Mouse (Mus musculus) layer of hippocampus, adult 18-20 months (tissue): ENCODE data around the gene Alpi. TPM values are rescaled to one million over a fixed set of nuclear protein-coding genes. Genes with fewer than 3 reads are reported as not detected.

Source experiments
- DNase-seq, 2 experiments: peaks; one replicate each; pipeline ENCODE4 v3.0.0; 2022; ENCODE audit warnings: low spot score in 2 of 2
- total RNA-seq, 2 experiments: library from RNA; stranded (reverse); gene quantifications; 2 replicates each; pipeline ENCODE4 v1.2.3; 2021

Gene Alpi
- total RNA-seq, 2 experiments from 2014 or later, result not detected

- no peak for DNase-seq
Measured at GRCm38 (mm10) chr1:87060913-87061312, 40.5 kb downstream of the Alpi start.

GRCm38 (mm10) chr1:87059042-87059665 lies 42.3 kb downstream of the Alpi start:
- DNase-seq, result no peak

GRCm38 (mm10) chr1:87057075-87057474 lies 44.3 kb downstream of the Alpi start:
- DNase-seq, result no peak

GRCm38 (mm10) chr1:87051369-87051768 lies 50.0 kb downstream of the Alpi start:
- peak in 1 of 2 experiments; percentile 15 for DNase-seq

- no peak for DNase-seq
Measured at GRCm38 (mm10) chr1:87050700-87051099, 50.7 kb downstream of the Alpi start.

- no peak for DNase-seq
Measured at GRCm38 (mm10) chr1:87050072-87050471, 51.3 kb downstream of the Alpi start.

Other genes with a start within 250 kb of the Alpi start
- gene Alppl2, start 11.7 kb downstream of the Alpi start, total RNA-seq, result not detected
- gene Akp3, start 23.4 kb upstream of the Alpi start, total RNA-seq, result not detected
- 1 to 10 TPM; 1.9 to 3.2 TPM for gene Ecel1, start 54.9 kb upstream of the Alpi start, total RNA-seq
- under 1 TPM in 1 of 2 experiments, not detected in 1; 0.15 TPM for gene Prss56, start 81.7 kb upstream of the Alpi start, total RNA-seq
- gene Chrnd, start 89.0 kb upstream of the Alpi start, total RNA-seq, result not detected
- gene Chrng, start 103.1 kb upstream of the Alpi start, total RNA-seq, result not detected
- gene Eif4e2, start 112.3 kb upstream of the Alpi start, total RNA-seq, result 10 to 100 TPM; 56.9 to 59.4 TPM
- 10 to 100 TPM; 19.1 to 20.0 TPM for gene Efhd1, start 162.8 kb upstream of the Alpi start, total RNA-seq
- gene Gigyf2, start 225.4 kb upstream of the Alpi start, total RNA-seq, result 100 to 1,000 TPM; 136 to 137 TPM